Mouse (Mus musculus) forebrain, embryonic 14.5 days (tissue): Measurements from ENCODE around the gene Spata13. TPM values are rescaled to one million over a fixed set of nuclear protein-coding genes. Genes with fewer than 3 reads are reported as not detected.

Experiments used
- ATAC-seq: fragments of 200-750 bp; cut with Nextera tagmentation; 2 replicates; pipeline ENCODE4 v1.8.0; 2017; ENCODE audit warnings: mild to moderate bottlenecking, moderate library complexity
- DNase-seq: peaks from one replicate; pipeline ENCODE4 v3.0.0-alpha.2; 2015; ENCODE audit warnings: low spot score
- H3K27ac ChIP-seq: fragments of 300-500 bp; sonication (generic); 2 replicates; pipeline ENCODE4 v1.5.1; 2014; ENCODE audit warnings: low read depth, mild to moderate bottlenecking, control low read depth, low read length, moderate library complexity
- H3K27me3 ChIP-seq: fragments of 300-500 bp; sonication (generic); replicated peaks from 2 replicates; pipeline ENCODE4 v1.6.1; 2014; ENCODE audit warnings: low read length, control low read depth, mixed read lengths; ENCODE audit not compliant: control insufficient read depth, insufficient read depth
- H3K36me3 ChIP-seq: fragments of 300-500 bp; sonication (generic); 2 replicates; pipeline ENCODE4 v1.6.1; 2014; ENCODE audit warnings: low read length, control low read depth; ENCODE audit not compliant: control insufficient read depth, insufficient read depth
- H3K4me1 ChIP-seq: fragments of 300-500 bp; sonication (generic); 2 replicates; pipeline ENCODE4 v1.6.1; 2014; ENCODE audit warnings: antibody characterized with exemption, low read length, control low read depth; ENCODE audit not compliant: control insufficient read depth, insufficient read depth
- H3K4me2 ChIP-seq: fragments of 300-500 bp; sonication (generic); 2 replicates; pipeline ENCODE4 v1.6.1; 2014; ENCODE audit warnings: mild to moderate bottlenecking, control low read depth, low read length
- H3K4me3 ChIP-seq: fragments of 300-500 bp; sonication (generic); 2 replicates; pipeline ENCODE4 v1.5.1; 2014; ENCODE audit warnings: low read depth, low read length, control low read depth
- H3K9ac ChIP-seq: fragments of 300-500 bp; sonication (generic); 2 replicates; pipeline ENCODE4 v1.6.1; 2014; ENCODE audit warnings: mild to moderate bottlenecking, low read length, control low read depth, moderate library complexity
- H3K9me3 ChIP-seq: fragments of 300-500 bp; sonication (generic); replicated peaks from 2 replicates; pipeline ENCODE4 v1.6.1; 2016; ENCODE audit warnings: low read length, control low read depth, mixed read lengths; ENCODE audit not compliant: control insufficient read depth
- WGBS: fragments of 180-500 bp; shearing (Covaris S2); extraction: QIAGEN DNeasy Blood & Tissue Kit; methylation state at CpG from one replicate; pipeline ENCODE4 v1.1.7; 2014; 5-methylcytosine and 5-hydroxymethylcytosine counted together
- polyA plus RNA-seq: library from polyadenylated mRNA; unstranded; fragments of >200 nt; fragmentation: Nextera tagmentation; extraction: Ambion mirVana; gene quantifications from 2 replicates; pipeline ENCODE4 v1.2.1, GENCODE M21; 2014

The Spata13 gene
- polyA plus RNA-seq, 1 experiment from 2014 or later, result 36.6 TPM

- WGBS, result 95% methylated on average over 7 of the region's 7 CpGs
- H3K27ac ChIP-seq, result no peak overlapping the region
- no peaks in the 10 kb centered on the region for H3K27me3 ChIP-seq
- peaks cover 73% of the 10 kb centered on the region for H3K36me3 ChIP-seq
- H3K4me3 ChIP-seq, result no peak overlapping the region
- H3K4me2 ChIP-seq, result no peak overlapping the region
- H3K9ac ChIP-seq, result no peak overlapping the region
- ATAC-seq (no peak), DNase-seq (no peak)
- no peaks in the 10 kb centered on the region for H3K9me3 ChIP-seq
- H3K4me1 ChIP-seq, result no peaks in the 10 kb centered on the region
Measured at GRCm38 (mm10) chr14:60757722-60758121, 123.9 kb downstream of the Spata13 start.

- Histone ChIP-seq H3K9me3 (no peaks in the 10 kb centered on the region), H3K36me3 (peaks cover 78% of the 10 kb centered on the region), H3K9ac (no peak overlapping the region), H3K4me3 (no peak overlapping the region), H3K27me3 (no peaks in the 10 kb centered on the region), H3K4me2 (no peak overlapping the region), H3K4me1 (no peaks in the 10 kb centered on the region), H3K27ac (no peak overlapping the region)
- no peak for ATAC-seq
- no peak for DNase-seq
- 92% methylated on average over 8 of the region's 8 CpGs for WGBS
Measured at GRCm38 (mm10) chr14:60759097-60759496, 125.3 kb downstream of the Spata13 start.

GRCm38 (mm10) chr14:60761801-60762200 lies 128.0 kb downstream of the Spata13 start:
- Histone ChIP-seq H3K4me2 (no peak overlapping the region), H3K9me3 (no peaks in the 10 kb centered on the region), H3K4me3 (no peak overlapping the region), H3K36me3 (peaks cover 52% of the 10 kb centered on the region), H3K27me3 (no peaks in the 10 kb centered on the region), H3K9ac (no peak overlapping the region), H3K4me1 (no peaks in the 10 kb centered on the region), H3K27ac (no peak overlapping the region)
- WGBS, result 66% methylated on average over 10 of the region's 10 CpGs
- ATAC-seq, result no peak
- DNase-seq, result no peak

- Histone ChIP-seq H3K9me3 (no peaks in the 10 kb centered on the region), H3K9ac (no peak overlapping the region), H3K27me3 (no peaks in the 10 kb centered on the region), H3K27ac (no peak overlapping the region), H3K4me3 (no peak overlapping the region), H3K36me3 (peaks cover 48% of the 10 kb centered on the region), H3K4me1 (no peaks in the 10 kb centered on the region), H3K4me2 (no peak overlapping the region)
- no peak for ATAC-seq
- WGBS, result 86% methylated on average over 7 of the region's 7 CpGs
- no peak for DNase-seq
Measured at GRCm38 (mm10) chr14:60762754-60763153, 129.0 kb downstream of the Spata13 start.

GRCm38 (mm10) chr14:60763746-60764145 lies 129.9 kb downstream of the Spata13 start:
- no peaks in the 10 kb centered on the region for H3K27me3 ChIP-seq
- peaks cover 40% of the 10 kb centered on the region for H3K36me3 ChIP-seq
- H3K9me3 ChIP-seq, result no peaks in the 10 kb centered on the region
- no peaks in the 10 kb centered on the region for H3K4me1 ChIP-seq
- DNase-seq (no peak), ATAC-seq (no peak)
- WGBS, result 91% methylated on average over 5 of the region's 5 CpGs
- no peak overlapping the region for H3K4me2 ChIP-seq
- H3K4me3 ChIP-seq, result no peak overlapping the region
- H3K27ac ChIP-seq, result no peak overlapping the region
- H3K9ac ChIP-seq, result no peak overlapping the region

- no peak for ATAC-seq
- peaks cover 32% of the 10 kb centered on the region for H3K36me3 ChIP-seq
Measured at GRCm38 (mm10) chr14:60764526-60764925, 130.7 kb downstream of the Spata13 start.

GRCm38 (mm10) chr14:60765025-60765424 lies 131.2 kb downstream of the Spata13 start:
- Histone ChIP-seq H3K4me2 (no peak overlapping the region), H3K9me3 (no peaks in the 10 kb centered on the region), H3K9ac (no peak overlapping the region), H3K4me1 (no peaks in the 10 kb centered on the region), H3K27ac (no peak overlapping the region), H3K27me3 (no peaks in the 10 kb centered on the region), H3K36me3 (peaks cover 30% of the 10 kb centered on the region), H3K4me3 (no peak overlapping the region)
- ATAC-seq (no peak), DNase-seq (no peak)
- 45% methylated on average over 2 of the region's 2 CpGs for WGBS

More at GRCm38 (mm10) chr14:60764526-60764925, 130.7 kb downstream of the Spata13 start:
- Histone ChIP-seq H3K27ac (no peak overlapping the region), H3K4me2 (no peak overlapping the region), H3K27me3 (no peaks in the 10 kb centered on the region), H3K4me1 (no peaks in the 10 kb centered on the region), H3K9me3 (no peaks in the 10 kb centered on the region), H3K9ac (no peak overlapping the region), H3K4me3 (no peak overlapping the region)
- DNase-seq, result no peak
- 86% methylated on average over 4 of the region's 4 CpGs for WGBS

GRCm38 (mm10) chr14:60767884-60768283 lies 134.1 kb downstream of the Spata13 start, which contains the start of gene C1qtnf9:
TSS of gene C1qtnf9 (plus strand) at chr14:60768134.
- ATAC-seq (no peak), DNase-seq (no peak)
- H3K4me1 ChIP-seq, result no peaks in the 10 kb centered on the region
- no peak within 1 kb of the TSS for H3K4me2 ChIP-seq
- H3K27ac ChIP-seq, result no peak within 1 kb of the TSS
- no peak within 1 kb of the TSS for H3K4me3 ChIP-seq
- no peak within 1 kb of the TSS for H3K9ac ChIP-seq
- no peaks in the 10 kb centered on the region for H3K27me3 ChIP-seq
- H3K36me3 ChIP-seq, result peaks cover 8% of the 10 kb centered on the region
- H3K9me3 ChIP-seq, result no peaks in the 10 kb centered on the region
- WGBS, result 77% methylated on average over 4 of the region's 4 CpGs

- Histone ChIP-seq H3K27ac (no peak overlapping the region), H3K4me3 (no peak overlapping the region), H3K36me3 (no peaks in the 10 kb centered on the region), H3K9me3 (no peaks in the 10 kb centered on the region), H3K27me3 (no peaks in the 10 kb centered on the region), H3K9ac (no peak overlapping the region), H3K4me1 (no peaks in the 10 kb centered on the region), H3K4me2 (no peak overlapping the region)
- DNase-seq (peak; percentile 41), ATAC-seq (no peak)
- 50% methylated on average over 6 of the region's 6 CpGs for WGBS
Measured at GRCm38 (mm10) chr14:60769340-60769739, 135.5 kb downstream of the Spata13 start.
